Mouse (Mus musculus) small intestine, adult 2 months (tissue): ENCODE measurements around the gene Crot.
"Not testable (repeated sequence)": the region's sequence is repeated elsewhere in the genome, so short reads cannot be mapped to it uniquely, and the experiment has no call there.

ENCODE experiments used
- CTCF ChIP-seq: fragments of 200-500 bp; IDR thresholded peaks from 2 replicates; pipeline ENCODE4 v1.5.1; 2012; ENCODE audit warnings: low read depth, mild to moderate bottlenecking, control low read depth, inconsistent platforms, low read length, moderate library complexity, mixed read lengths; ENCODE audit not compliant: insufficient replicate concordance, insufficient read length; ENCODE audit errors: extremely low read depth
- POLR2A ChIP-seq: fragments of 200-500 bp; IDR thresholded peaks from 2 replicates; pipeline ENCODE4 v1.6.1; 2012; ENCODE audit warnings: low read depth, mild to moderate bottlenecking, control low read depth, inconsistent platforms, low read length, moderate library complexity

GRCm38 (mm10) chr5:8941266-8941665 is 55.9 kb downstream of the Crot start:
- TF ChIP-seq CTCF, POLR2A: not testable (repeated sequence)
